Mouse (Mus musculus) CH12.LX (cell line): Measurements from ENCODE around the gene Tnnt1. TPM values are rescaled to one million over a fixed set of nuclear protein-coding genes. Genes with fewer than 3 reads are reported as not detected.

ENCODE experiments used
- DNase-seq: peaks from one replicate; pipeline ENCODE4 v3.0.0-alpha.2; 2013; ENCODE audit errors: extremely low read depth
- H3K27ac ChIP-seq: 2 replicates; pipeline ENCODE4 v1.5.1; 2012; ENCODE audit warnings: low read depth, mild to moderate bottlenecking, control low read depth, moderate library complexity; ENCODE audit not compliant: insufficient read depth
- H3K27me3 ChIP-seq: replicated peaks from 2 replicates; pipeline ENCODE3; 2012; ENCODE audit warnings: inconsistent platforms
- H3K36me3 ChIP-seq, 2 experiments: replicated peaks in 1 of 2; 2 replicates each; pipeline versions ENCODE3 to v1.6.1; 2012; ENCODE audit warnings: inconsistent platforms in 1 of 2, low read length in 1 of 2, mild to moderate bottlenecking in 1 of 2, mixed read lengths in 1 of 2, moderate library complexity in 1 of 2; ENCODE audit not compliant: control insufficient read depth in 1 of 2, insufficient read depth in 1 of 2
- H3K4me1 ChIP-seq, 2 experiments: 2 replicates each; pipeline ENCODE4 v1.6.1; 2012; ENCODE audit warnings: inconsistent platforms in 1 of 2, moderate library complexity in 1 of 2; ENCODE audit not compliant: insufficient read depth in 2 of 2, control insufficient read depth in 1 of 2
- H3K4me2 ChIP-seq: 2 replicates; pipeline ENCODE4 v1.6.1; 2012; ENCODE audit warnings: low read depth, mild to moderate bottlenecking, control low read depth; ENCODE audit not compliant: poor library complexity, insufficient read depth, severe bottlenecking
- H3K4me3 ChIP-seq, 3 experiments: fragments of 150-350 bp in 1 of 3; sonication (generic) in 1 of 3; replicated peaks in 1 of 3; 2 replicates each; pipeline versions ENCODE3 to v1.5.1; 2011 to 2012; ENCODE audit warnings: low read depth in 2 of 3, low read length in 2 of 3, mild to moderate bottlenecking in 2 of 3, moderate library complexity in 2 of 3, control low read depth in 1 of 3, improper control_type of control experiment in 1 of 3, inconsistent platforms in 1 of 3, mixed read lengths in 1 of 3; ENCODE audit not compliant: poor library complexity in 1 of 3
- H3K79me2 ChIP-seq: replicated peaks from 2 replicates; pipeline ENCODE4 v1.6.1; 2012; ENCODE audit warnings: mild to moderate bottlenecking, moderate library complexity; ENCODE audit not compliant: control insufficient read depth, poor library complexity, insufficient read depth, severe bottlenecking; ENCODE audit errors: extremely low read depth
- H3K9ac ChIP-seq: 2 replicates; pipeline ENCODE4 v1.6.1; 2012; ENCODE audit warnings: low read depth, mild to moderate bottlenecking, control low read depth, moderate library complexity; ENCODE audit not compliant: insufficient read depth
- H3K9me3 ChIP-seq: replicated peaks from 2 replicates; pipeline ENCODE3; 2012; ENCODE audit warnings: low read length, inconsistent platforms, mixed read lengths
- CHD1 ChIP-seq: IDR thresholded peaks from 2 replicates; pipeline ENCODE4 v1.6.1; 2012; ENCODE audit warnings: low read depth, low read length, improper control_type of control experiment, inconsistent platforms
- CHD2 ChIP-seq: IDR thresholded peaks from 2 replicates; pipeline ENCODE4 v1.6.1; 2011; ENCODE audit warnings: low read length, improper control_type of control experiment
- CTCF ChIP-seq, 2 experiments: IDR thresholded peaks in 1 of 2; conservative IDR thresholded peaks in 1 of 2; 2 replicates each; pipeline ENCODE4 v1.5.1; 2011 to 2012; ENCODE audit warnings: low read depth in 2 of 2, low read length in 2 of 2, improper control_type of control experiment in 1 of 2, inconsistent platforms in 1 of 2, mild to moderate bottlenecking in 1 of 2, moderate library complexity in 1 of 2
- ETS1 ChIP-seq: conservative IDR thresholded peaks from 2 replicates; pipeline ENCODE4 v1.6.1; 2012; ENCODE audit warnings: low read depth, mild to moderate bottlenecking, inconsistent platforms, low read length, improper control_type of control experiment, moderate library complexity
- HCFC1 ChIP-seq: IDR thresholded peaks from 2 replicates; pipeline ENCODE4 v1.6.1; 2012; ENCODE audit warnings: low read depth, mild to moderate bottlenecking, inconsistent platforms, low read length, improper control_type of control experiment
- JUND ChIP-seq: conservative IDR thresholded peaks from 2 replicates; pipeline ENCODE4 v1.6.1; 2011; ENCODE audit warnings: low read depth, low read length, improper control_type of control experiment
- KAT2A ChIP-seq: IDR thresholded peaks from 2 replicates; pipeline ENCODE4 v1.6.1; 2012; ENCODE audit warnings: low read length, improper control_type of control experiment, inconsistent platforms; ENCODE audit not compliant: insufficient replicate concordance
- MEF2A ChIP-seq: IDR thresholded peaks from 2 replicates; pipeline ENCODE4 v1.6.1; 2014; ENCODE audit warnings: low read depth, mild to moderate bottlenecking, inconsistent platforms, low read length, improper control_type of control experiment, borderline replicate concordance
- PAX5 ChIP-seq: IDR thresholded peaks from 2 replicates; pipeline ENCODE4 v1.6.1; 2012; ENCODE audit warnings: low read length, inconsistent platforms, mixed read lengths
- SMC3 ChIP-seq: IDR thresholded peaks from 2 replicates; pipeline ENCODE4 v1.6.1; 2011; ENCODE audit warnings: low read depth, low read length, improper control_type of control experiment
- TBP ChIP-seq: conservative IDR thresholded peaks from 2 replicates; pipeline ENCODE4 v1.6.1; 2011; ENCODE audit warnings: low read depth, low read length, improper control_type of control experiment
- USF1 ChIP-seq: IDR thresholded peaks from 2 replicates; pipeline ENCODE4 v1.6.1; 2014; ENCODE audit warnings: low read depth, mild to moderate bottlenecking, inconsistent platforms, low read length, improper control_type of control experiment
- USF2 ChIP-seq: conservative IDR thresholded peaks from 2 replicates; pipeline ENCODE4 v1.6.1; 2011; ENCODE audit warnings: low read depth, low read length, improper control_type of control experiment
- ZMIZ1 ChIP-seq: IDR thresholded peaks from 2 replicates; pipeline ENCODE4 v1.6.1; 2012; ENCODE audit warnings: low read depth, mild to moderate bottlenecking, inconsistent platforms, low read length, improper control_type of control experiment
- dilution Hi-C: fragments of 300-500 bp; cut with MboI; formaldehyde crosslinking; loops from 2 replicates; pipeline ENCODE4 v1.14.3; 2020; ENCODE audit warnings: low sequenced_read_pairs; ENCODE audit not compliant: extremely low pct_unique_long_range_greater_than_20kb, extremely low pct_ligation_motif_present
- in situ Hi-C: fragments of 300-500 bp; cut with MboI; formaldehyde crosslinking; loops from 3 replicates; pipeline ENCODE4 v1.14.3; 2019; ENCODE audit warnings: low sequenced_read_pairs, low pct_ligation_motif_present, low pct_unique_long_range_greater_than_20kb, mixed read lengths
- polyA plus RNA-seq: library from polyadenylated mRNA; unstranded; fragments of >175 nt; gene quantifications from 2 replicates; pipeline ENCODE4 v1.2.1, GENCODE M21; 2012; ENCODE audit warnings: low read depth; ENCODE audit not compliant: insufficient read length
- total RNA-seq, 2 experiments: library from RNA; depleted of rRNA; stranded (reverse); fragments of 300-350 nt in 1 of 2; fragments of >200 nt in 1 of 2; gene quantifications; 2 replicates each; pipeline ENCODE4 v1.2.3; 2012 to 2014

The Tnnt1 gene
- total and polyA plus RNA-seq, 3 experiments: 0.30 to 0.36 TPM; not detected in 1

DNA sequence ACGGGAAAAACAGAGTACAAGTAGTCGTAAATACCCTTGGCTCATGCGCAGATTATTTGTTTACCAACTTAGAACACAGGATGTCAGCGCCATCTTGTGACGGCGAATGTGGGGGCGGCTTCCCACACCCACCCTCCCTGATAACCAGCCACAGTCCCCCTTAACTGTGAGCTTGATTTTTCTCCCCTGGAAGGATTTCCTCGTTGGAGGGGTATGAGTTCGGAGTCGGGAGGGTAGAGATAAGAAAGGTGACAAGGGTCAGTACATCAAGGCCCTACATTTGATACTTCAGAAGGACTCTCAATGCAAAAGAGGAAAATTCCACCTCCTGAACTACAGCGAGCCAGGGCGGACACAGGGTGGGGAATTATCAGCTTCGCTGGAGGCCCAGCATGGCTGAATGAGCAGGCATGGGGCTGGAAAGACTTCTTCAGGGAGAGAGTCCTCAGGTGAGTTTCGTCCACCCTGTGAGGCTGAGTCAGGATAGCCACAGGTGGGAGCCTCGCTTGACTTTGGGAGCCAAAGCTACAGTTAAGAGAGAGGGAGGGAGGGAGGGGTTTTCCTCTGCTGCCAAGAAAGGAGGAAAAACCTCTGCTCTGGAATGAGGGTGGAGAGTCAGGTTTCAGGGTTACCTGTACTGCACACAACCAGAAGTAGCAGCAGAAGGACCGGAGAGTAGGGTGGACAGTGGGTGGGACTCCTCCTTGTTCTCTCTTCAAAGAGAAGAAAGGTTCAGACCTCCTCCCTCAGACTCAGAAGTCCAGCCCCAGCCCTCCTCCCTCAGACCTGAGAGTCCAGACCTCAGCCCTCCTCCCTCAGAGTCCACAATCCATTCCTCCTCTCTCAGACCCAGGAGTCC lies 55.4 kb downstream of the Tnnt1 start, which contains the start of gene Eps8l1:
Gene Eps8l1, plus strand, starts transcription at position 99 of the 859 bp plus-strand sequence.
- Histone ChIP-seq H3K79me2 (0 out of 2 replicates have a peak, but pooled peaks cover 5% of the 10 kb centered on the region), H3K36me3 (peaks cover 8 to 25% of the 10 kb centered on the region in 2 experiments), H3K27ac (peak within 1 kb of the TSS; percentile 28; the same call in 1 of the 2 replicates), H3K9me3 (no peaks in the 10 kb centered on the region), H3K9ac (peak within 1 kb of the TSS; percentile 99), H3K4me3 (peak within 1 kb of the TSS; percentile 65 to 85 (median 70)), H3K4me2 (peak within 1 kb of the TSS; percentile 92), H3K4me1 (peaks cover 2 to 21% of the 10 kb centered on the region in 2 experiments; a peak in 3 of 4 replicates), H3K27me3 (no peaks in the 10 kb centered on the region)
- dilution Hi-C loops (no loop called here), in situ Hi-C loops (no loop called here)
- DNase-seq: peak; percentile 23
- TF ChIP-seq CHD2 (no peak), SMC3 (no peak), ZMIZ1 (no peak), HCFC1 (no peak), ETS1 (no peak), MEF2A (no peak), USF1 (no peak), KAT2A (no peak), PAX5 (no peak), USF2 (no peak), JUND (no peak), TBP (no peak), CTCF (conservative IDR thresholded peaks at IDR 0.05 in 1 of 2, IDR thresholded peaks at IDR 0.05 in 1 of 2; ENCODE audit: low read depth in 2 of 2, low read length in 2 of 2) (no peak), CHD1 (no peak)

Other genes with a start within 250 kb of the Tnnt1 start
- not detected in 2 replicates for gene Ncr1, start 178.7 kb downstream of the Tnnt1 start, total RNA-seq (2012; rRNA removed)
- not detected in 2 replicates for gene Ncr1, start 178.7 kb downstream of the Tnnt1 start, total RNA-seq (2014; rRNA removed)
- not detected in 2 replicates for gene Ncr1, start 178.7 kb downstream of the Tnnt1 start, polyA plus RNA-seq
- gene Gp6, start 118.6 kb downstream of the Tnnt1 start, total RNA-seq (2012; rRNA removed): 0.17 and 0.55 TPM in 2 replicates
- gene Gp6, start 118.6 kb downstream of the Tnnt1 start, total RNA-seq (2014; rRNA removed): 1.6 and 2.0 TPM in 2 replicates
- gene Gp6, start 118.6 kb downstream of the Tnnt1 start, polyA plus RNA-seq: 0.60 and 0.64 TPM in 2 replicates
- gene Rdh13, start 70.7 kb downstream of the Tnnt1 start, total RNA-seq (2012; rRNA removed): 17.6 and 22.8 TPM in 2 replicates
- 18.1 and 20.9 TPM in 2 replicates for gene Rdh13, start 70.7 kb downstream of the Tnnt1 start, total RNA-seq (2014; rRNA removed)
- 12.3 and 16.4 TPM in 2 replicates for gene Rdh13, start 70.7 kb downstream of the Tnnt1 start, polyA plus RNA-seq
- 5.8 and 6.0 TPM in 2 replicates for gene Eps8l1, start 55.7 kb downstream of the Tnnt1 start, total RNA-seq (2012; rRNA removed)
- gene Eps8l1, start 55.7 kb downstream of the Tnnt1 start, total RNA-seq (2014; rRNA removed): 4.2 and 5.4 TPM in 2 replicates
- gene Eps8l1, start 55.7 kb downstream of the Tnnt1 start, polyA plus RNA-seq: 8.4 and 11.3 TPM in 2 replicates
- 55.8 and 60.5 TPM in 2 replicates for gene Ppp1r12c, start 14.7 kb downstream of the Tnnt1 start, total RNA-seq (2012; rRNA removed)
- 71.0 and 78.1 TPM in 2 replicates for gene Ppp1r12c, start 14.7 kb downstream of the Tnnt1 start, total RNA-seq (2014; rRNA removed)
- 103 and 112 TPM in 2 replicates for gene Ppp1r12c, start 14.7 kb downstream of the Tnnt1 start, polyA plus RNA-seq
- gene Tnni3, start 7.8 kb upstream of the Tnnt1 start, total RNA-seq (2012; rRNA removed): 0.51 and 0.59 TPM in 2 replicates
- gene Tnni3, start 7.8 kb upstream of the Tnnt1 start, total RNA-seq (2014; rRNA removed): 0.64 TPM in 1 of 2 replicates, not detected in the other
- 1.6 and 2.0 TPM in 2 replicates for gene Tnni3, start 7.8 kb upstream of the Tnnt1 start, polyA plus RNA-seq
- gene Dnaaf3, start 16.1 kb upstream of the Tnnt1 start, total RNA-seq (2012; rRNA removed): 0.46 and 0.59 TPM in 2 replicates
- 0.16 TPM in 1 of 2 replicates, not detected in the other for gene Dnaaf3, start 16.1 kb upstream of the Tnnt1 start, total RNA-seq (2014; rRNA removed)
- 0.83 and 1.1 TPM in 2 replicates for gene Dnaaf3, start 16.1 kb upstream of the Tnnt1 start, polyA plus RNA-seq
- 0.34 and 0.68 TPM in 2 replicates for gene Syt5, start 31.2 kb upstream of the Tnnt1 start, total RNA-seq (2012; rRNA removed)
- 0.20 and 0.30 TPM in 2 replicates for gene Syt5, start 31.2 kb upstream of the Tnnt1 start, total RNA-seq (2014; rRNA removed)
- gene Syt5, start 31.2 kb upstream of the Tnnt1 start, polyA plus RNA-seq: 0.30 and 0.46 TPM in 2 replicates
- not detected in 2 replicates for gene Ptprh, start 87.7 kb upstream of the Tnnt1 start, total RNA-seq (2012; rRNA removed)
- gene Ptprh, start 87.7 kb upstream of the Tnnt1 start, total RNA-seq (2014; rRNA removed): not detected in 2 replicates
- not detected in 2 replicates for gene Ptprh, start 87.7 kb upstream of the Tnnt1 start, polyA plus RNA-seq
- 5.9 and 7.2 TPM in 2 replicates for gene Tmem86b, start 115.0 kb upstream of the Tnnt1 start, total RNA-seq (2012; rRNA removed)
- 4.3 TPM in 2 replicates for gene Tmem86b, start 115.0 kb upstream of the Tnnt1 start, total RNA-seq (2014; rRNA removed)
- 9.1 and 10.6 TPM in 2 replicates for gene Tmem86b, start 115.0 kb upstream of the Tnnt1 start, polyA plus RNA-seq
- 85.6 and 91.2 TPM in 2 replicates for gene Ppp6r1, start 142.6 kb upstream of the Tnnt1 start, total RNA-seq (2012; rRNA removed)
- 53.0 and 59.2 TPM in 2 replicates for gene Ppp6r1, start 142.6 kb upstream of the Tnnt1 start, total RNA-seq (2014; rRNA removed)
- gene Ppp6r1, start 142.6 kb upstream of the Tnnt1 start, polyA plus RNA-seq: 108 and 118 TPM in 2 replicates
- gene Hspbp1, start 168.7 kb upstream of the Tnnt1 start, total RNA-seq (2012; rRNA removed): 131 and 136 TPM in 2 replicates
- gene Hspbp1, start 168.7 kb upstream of the Tnnt1 start, total RNA-seq (2014; rRNA removed): 92.3 and 98.8 TPM in 2 replicates
- gene Hspbp1, start 168.7 kb upstream of the Tnnt1 start, polyA plus RNA-seq: 82.7 and 90.6 TPM in 2 replicates
- 0.21 and 0.25 TPM in 2 replicates for gene Brsk1, start 174.2 kb upstream of the Tnnt1 start, total RNA-seq (2012; rRNA removed)
- not detected in 2 replicates for gene Brsk1, start 174.2 kb upstream of the Tnnt1 start, total RNA-seq (2014; rRNA removed)
- gene Brsk1, start 174.2 kb upstream of the Tnnt1 start, polyA plus RNA-seq: not detected in 2 replicates
- 0.04 TPM in 1 of 2 replicates, not detected in the other for gene Tmem150b, start 208.9 kb upstream of the Tnnt1 start, total RNA-seq (2012; rRNA removed)
- 0.15 TPM in 1 of 2 replicates, not detected in the other for gene Tmem150b, start 208.9 kb upstream of the Tnnt1 start, total RNA-seq (2014; rRNA removed)
- gene Tmem150b, start 208.9 kb upstream of the Tnnt1 start, polyA plus RNA-seq: 0.12 and 0.17 TPM in 2 replicates
- 27.4 and 41.2 TPM in 2 replicates for gene Kmt5c, start 223.7 kb upstream of the Tnnt1 start, total RNA-seq (2012; rRNA removed)
- 41.3 and 44.0 TPM in 2 replicates for gene Kmt5c, start 223.7 kb upstream of the Tnnt1 start, total RNA-seq (2014; rRNA removed)
- 46.7 and 52.4 TPM in 2 replicates for gene Kmt5c, start 223.7 kb upstream of the Tnnt1 start, polyA plus RNA-seq
- gene Cox6b2, start 236.7 kb upstream of the Tnnt1 start, total RNA-seq (2012; rRNA removed): not detected in 2 replicates
- not detected in 2 replicates for gene Cox6b2, start 236.7 kb upstream of the Tnnt1 start, total RNA-seq (2014; rRNA removed)
- gene Cox6b2, start 236.7 kb upstream of the Tnnt1 start, polyA plus RNA-seq: not detected in 2 replicates